Mouse (Mus musculus): ENCODE data around the gene Insig2.

Gene Insig2

GRCm38 (mm10) chr1:121332485-121332884 is at the start of gene Insig2:
TSS of gene Insig2 (minus strand) at chr1:121332589.
- in situ Hi-C loops (cut with MboI, MseI) = no loop called here

- in situ Hi-C loops (cut with MboI, MseI) = loop anchor here (10.0 kb wide), 1 partner anchor 363 kb away; no protein-coding TSS in a partner anchor
Measured at GRCm38 (mm10) chr1:121381562-121381961, 49.2 kb upstream of the Insig2 start.

- in situ Hi-C loops (cut with MboI, MseI) = loop anchor here (10.0 kb wide), 1 partner anchor 365 kb away; no protein-coding TSS in a partner anchor
Measured at GRCm38 (mm10) chr1:121380033-121380432, 47.6 kb upstream of the Insig2 start.

- in situ Hi-C loops (cut with MboI, MseI) = no loop called here
Measured at GRCm38 (mm10) chr1:121377901-121378300, 45.5 kb upstream of the Insig2 start.

GRCm38 (mm10) chr1:121377410-121377809 is 45.0 kb upstream of the Insig2 start:
- in situ Hi-C loops (cut with MboI, MseI) = no loop called here

- in situ Hi-C loops (cut with MboI, MseI) = no loop called here
Measured at GRCm38 (mm10) chr1:121373631-121374030, 41.2 kb upstream of the Insig2 start.

- in situ Hi-C loops (cut with MboI, MseI) = no loop called here
Measured at GRCm38 (mm10) chr1:121372656-121373055, 40.3 kb upstream of the Insig2 start.

GRCm38 (mm10) chr1:121371449-121371848 is 39.1 kb upstream of the Insig2 start:
- in situ Hi-C loops (cut with MboI, MseI) = no loop called here

GRCm38 (mm10) chr1:121367257-121367656 is 34.9 kb upstream of the Insig2 start:
- in situ Hi-C loops (cut with MboI, MseI) = loop anchor here (10.0 kb wide), 1 partner anchor 1248 kb away; no protein-coding TSS in a partner anchor

- in situ Hi-C loops (cut with MboI, MseI) = loop anchor here (10.0 kb wide), 1 partner anchor 1254 kb away; no protein-coding TSS in a partner anchor
Measured at GRCm38 (mm10) chr1:121360561-121360960, 28.2 kb upstream of the Insig2 start.

- in situ Hi-C loops (cut with MboI, MseI) = loop anchor here (10.0 kb wide), 1 partner anchor 1255 kb away; no protein-coding TSS in a partner anchor
Measured at GRCm38 (mm10) chr1:121359680-121360079, 27.3 kb upstream of the Insig2 start.

GRCm38 (mm10) chr1:121353779-121354178 is 21.4 kb upstream of the Insig2 start:
- in situ Hi-C loops (cut with MboI, MseI) = no loop called here

GRCm38 (mm10) chr1:121351037-121351436 is 18.6 kb upstream of the Insig2 start:
- in situ Hi-C loops (cut with MboI, MseI) = no loop called here

- in situ Hi-C loops (cut with MboI, MseI) = no loop called here
Measured at GRCm38 (mm10) chr1:121350616-121351015, 18.2 kb upstream of the Insig2 start.

- in situ Hi-C loops (cut with MboI, MseI) = no loop called here
Measured at GRCm38 (mm10) chr1:121348875-121349847, 16.8 kb upstream of the Insig2 start.

- in situ Hi-C loops (cut with MboI, MseI) = no loop called here
Measured at GRCm38 (mm10) chr1:121343966-121344365, 11.6 kb upstream of the Insig2 start.

GRCm38 (mm10) chr1:121335789-121336188 is 3.4 kb upstream of the Insig2 start:
- in situ Hi-C loops (cut with MboI, MseI) = loop anchor here (5.0 kb wide), 1 partner anchor 97 kb away; the partner anchor contains the start of gene Ccdc93

- in situ Hi-C loops (cut with MboI, MseI) = no loop called here
Measured at GRCm38 (mm10) chr1:121333986-121334703, 1.8 kb upstream of the Insig2 start.

GRCm38 (mm10) chr1:121330621-121331020 is 1.8 kb downstream of the Insig2 start:
- in situ Hi-C loops (cut with MboI, MseI) = no loop called here

GRCm38 (mm10) chr1:121329391-121329790 is 3.0 kb downstream of the Insig2 start:
- in situ Hi-C loops (cut with MboI, MseI) = no loop called here

GRCm38 (mm10) chr1:121328193-121328555 is 4.2 kb downstream of the Insig2 start:
- in situ Hi-C loops (cut with MboI, MseI) = no loop called here
